Mouse (Mus musculus) spleen, adult 18-20 months (tissue): ENCODE measurements around the gene Gucd1.
"Not testable (repeated sequence)": the region's sequence is repeated elsewhere in the genome, so short reads cannot be mapped to it uniquely, and the experiment has no call there.

ENCODE experiments used
- DNase-seq, 2 experiments: peaks; one replicate each; pipeline ENCODE4 v3.0.0; 2022; ENCODE audit warnings: mixed read lengths in 2 of 2

Gucd1 gene

DNA sequence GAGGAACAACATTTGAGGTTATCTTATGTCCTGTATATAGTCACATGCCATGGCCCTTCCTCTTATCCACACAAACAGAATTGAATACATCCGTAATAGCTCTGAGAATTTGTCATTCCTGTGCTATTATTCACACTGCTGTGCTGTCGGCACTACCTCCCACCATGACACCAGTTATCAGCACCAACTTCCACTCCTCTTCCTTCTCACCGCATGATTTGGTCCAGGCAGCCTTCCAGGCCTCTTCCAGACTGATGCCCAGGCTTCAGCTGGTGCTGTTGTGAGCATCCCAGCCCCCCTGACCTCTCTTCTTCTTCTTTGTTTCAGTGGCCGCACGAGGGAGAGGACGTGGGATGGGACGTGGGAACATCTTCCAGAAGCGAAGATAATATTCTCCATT, 17.2 kb upstream of the Gucd1 start:
- DNase-seq = no peak

DNA sequence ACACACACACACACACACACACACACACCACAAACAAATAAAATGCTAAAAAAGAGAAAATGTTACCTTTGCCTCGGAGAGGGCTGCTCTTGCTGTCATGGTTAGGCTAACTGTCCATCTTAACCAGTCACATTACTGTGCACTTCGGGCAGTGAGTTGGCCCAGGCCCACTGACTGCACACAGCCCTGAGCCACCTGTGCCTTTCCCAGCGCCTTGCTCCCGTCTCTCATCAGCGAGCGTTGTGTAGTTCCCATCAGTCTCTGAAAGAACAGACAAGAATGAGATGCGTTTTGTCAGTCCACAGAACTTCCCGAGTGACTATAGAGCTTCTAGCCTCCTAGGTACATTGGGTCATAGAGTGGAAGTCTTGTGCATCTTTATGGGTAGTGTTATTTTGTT, 16.4 kb upstream of the Gucd1 start:
- no peak for DNase-seq

DNA sequence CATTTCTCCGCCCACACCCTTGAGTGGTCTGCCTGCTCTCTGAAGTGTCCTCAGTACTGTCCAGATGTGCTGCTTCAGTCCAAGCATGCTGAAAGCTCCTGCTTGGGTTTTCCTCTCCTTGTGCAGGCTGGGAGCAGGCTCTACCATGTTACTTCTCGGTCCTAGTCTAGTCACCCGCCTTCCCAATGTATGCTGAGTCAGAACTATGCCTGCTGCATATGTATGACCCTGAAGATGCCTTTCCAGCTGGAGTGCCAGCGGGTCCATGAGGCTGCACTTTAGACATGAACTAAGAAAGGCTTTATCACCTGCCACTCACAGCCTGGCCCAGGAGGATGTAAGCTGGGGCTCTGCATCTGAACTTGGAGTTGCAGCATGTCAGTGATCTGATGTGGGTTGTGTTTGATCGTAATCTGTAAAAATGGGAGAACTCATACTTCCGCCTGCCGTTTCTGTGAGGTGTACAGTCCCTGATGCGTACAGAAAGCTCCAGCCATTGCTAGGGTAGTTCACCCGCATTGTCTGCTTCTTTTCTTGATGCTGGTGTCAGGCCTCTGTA, 13.8 kb upstream of the Gucd1 start:
- DNase-seq = no peak

DNA sequence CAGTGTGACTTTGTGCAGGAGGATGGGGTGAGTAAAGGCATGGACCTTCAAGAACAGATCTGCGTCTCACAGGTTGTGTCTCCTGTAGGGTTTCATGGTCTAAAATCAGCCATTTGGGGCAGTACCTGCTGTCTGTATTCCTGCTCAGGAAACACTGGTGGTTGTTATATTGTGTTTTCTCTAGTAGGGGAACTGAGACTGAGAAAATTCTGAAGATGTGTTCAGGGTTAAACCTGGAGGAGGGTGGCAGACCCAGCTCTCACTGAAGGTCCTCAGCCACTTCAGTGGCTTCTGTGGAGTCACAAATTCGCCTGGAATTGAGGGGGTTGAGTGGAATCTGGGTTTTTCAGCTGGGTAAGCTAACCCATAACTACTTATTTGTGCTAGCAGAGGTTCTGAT, 12.6 kb upstream of the Gucd1 start:
- no peak for DNase-seq

DNA sequence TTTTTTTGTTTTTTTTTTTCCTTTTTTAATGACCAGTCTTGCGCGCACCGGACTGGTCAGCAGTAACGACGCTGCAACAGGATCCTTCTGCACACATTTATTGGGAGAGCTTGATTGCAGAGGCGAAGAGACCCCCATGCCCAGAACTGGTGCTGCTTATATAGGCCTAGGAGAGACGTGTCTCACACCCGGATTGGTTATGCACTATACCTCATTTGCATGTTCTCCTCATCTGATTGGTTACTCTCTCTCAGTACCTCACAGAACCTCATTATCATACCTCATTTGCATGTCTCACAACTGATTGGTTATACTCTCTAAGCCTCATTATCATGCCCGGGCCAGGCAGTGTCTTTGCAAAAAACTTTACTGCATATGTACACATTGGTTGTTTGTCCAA, 7.7 kb upstream of the Gucd1 start:
- not testable (repeated sequence) for DNase-seq

DNA sequence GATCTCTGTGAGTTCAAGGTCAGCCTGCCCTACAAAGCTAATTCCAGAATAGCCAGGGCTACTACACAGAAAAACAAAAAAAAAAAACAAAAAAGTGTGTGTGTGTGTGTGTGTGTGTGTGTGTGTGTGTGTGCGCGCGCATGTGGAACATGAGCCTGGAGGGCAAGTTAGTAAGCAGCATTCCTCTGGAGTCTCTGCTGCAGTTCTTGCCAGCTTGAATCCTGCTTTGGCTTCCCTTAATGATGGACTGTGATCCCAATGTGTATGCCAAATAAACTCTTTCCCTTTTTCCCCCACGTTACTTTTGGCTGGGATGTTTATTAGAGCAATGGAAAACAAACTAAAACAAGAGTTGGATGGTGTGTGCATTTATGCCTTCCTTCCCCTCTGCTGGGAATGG, 3.9 kb upstream of the Gucd1 start:
- no peak for DNase-seq

DNA sequence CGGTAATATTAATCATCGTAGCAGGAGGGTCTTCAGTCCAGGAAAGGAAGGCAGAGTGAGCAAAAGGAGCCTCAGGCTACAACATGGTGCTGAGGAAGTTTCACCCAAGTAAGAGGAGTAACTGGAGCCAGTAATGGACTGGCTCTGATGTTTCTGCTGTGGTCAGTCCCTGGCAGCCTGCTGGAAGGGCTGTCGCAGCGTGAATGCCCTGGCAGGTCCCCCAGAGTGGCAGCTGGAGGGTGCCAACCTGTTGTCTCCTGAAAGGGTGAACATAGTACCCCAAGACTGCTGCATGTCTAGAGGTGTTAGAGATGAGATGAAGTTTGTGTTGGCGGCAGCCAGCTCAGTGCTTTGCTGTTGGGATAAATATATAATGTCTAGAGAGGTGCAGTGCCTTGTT, 2.8 kb upstream of the Gucd1 start:
- DNase-seq = no peak

DNA sequence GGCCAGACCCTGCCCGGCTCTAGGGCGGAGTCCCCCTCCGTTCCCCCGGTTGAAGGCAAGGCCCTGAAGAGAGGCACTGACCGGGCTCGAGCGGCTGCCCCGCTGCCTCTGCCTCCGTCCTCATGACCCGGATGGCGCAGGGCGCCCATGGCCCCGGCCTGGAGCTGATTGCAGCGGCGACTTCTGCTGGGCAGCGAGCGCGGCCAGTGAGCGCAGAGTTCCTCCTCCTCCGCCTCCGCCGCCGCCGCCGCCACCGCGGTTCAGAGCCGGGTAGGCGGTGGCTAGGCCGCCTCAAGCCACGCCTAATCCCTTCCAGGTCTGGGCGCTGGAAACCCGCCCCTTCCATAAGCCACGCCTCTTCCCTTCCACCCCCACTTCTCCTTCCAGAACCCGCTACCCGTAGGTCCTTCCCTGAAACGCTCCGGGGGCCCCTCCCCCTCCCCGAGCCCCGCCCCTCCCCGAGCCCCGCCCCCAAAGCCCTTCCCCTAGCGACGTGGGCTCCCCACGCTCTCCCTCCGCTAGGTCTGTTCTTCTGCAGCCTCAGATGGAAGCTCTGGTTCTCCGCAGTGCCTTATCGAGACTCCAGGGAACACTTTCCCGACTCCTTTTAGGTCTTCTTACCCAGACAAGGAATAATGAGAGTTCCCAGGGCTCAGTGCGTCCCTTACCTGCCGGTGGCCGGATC, 557 bp downstream of the Gucd1 start, which contains the start of gene Snrpd3:
Snrpd3 (plus strand) TSS at position 479 of the 685 bp plus-strand sequence.
- peak; percentile 91 to 94 for DNase-seq

DNA sequence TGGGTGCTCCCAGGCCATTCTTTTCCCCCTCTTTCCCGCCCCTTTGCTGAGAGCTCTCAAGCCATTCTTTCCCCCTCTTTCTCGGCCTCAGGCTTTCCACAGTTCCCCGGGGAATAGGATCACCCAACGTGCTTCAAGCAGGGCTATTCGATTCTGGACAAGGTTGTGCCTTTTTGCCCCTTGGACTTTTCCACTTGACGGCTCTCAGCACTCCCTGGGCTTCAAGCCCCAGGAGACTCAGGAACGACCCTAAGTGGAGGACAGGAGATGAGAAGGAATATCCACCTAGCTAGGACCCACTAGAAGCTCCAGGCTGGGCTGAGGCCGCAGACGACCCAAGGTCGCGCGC, 1.1 kb downstream of the Gucd1 start:
- no peak for DNase-seq

DNA sequence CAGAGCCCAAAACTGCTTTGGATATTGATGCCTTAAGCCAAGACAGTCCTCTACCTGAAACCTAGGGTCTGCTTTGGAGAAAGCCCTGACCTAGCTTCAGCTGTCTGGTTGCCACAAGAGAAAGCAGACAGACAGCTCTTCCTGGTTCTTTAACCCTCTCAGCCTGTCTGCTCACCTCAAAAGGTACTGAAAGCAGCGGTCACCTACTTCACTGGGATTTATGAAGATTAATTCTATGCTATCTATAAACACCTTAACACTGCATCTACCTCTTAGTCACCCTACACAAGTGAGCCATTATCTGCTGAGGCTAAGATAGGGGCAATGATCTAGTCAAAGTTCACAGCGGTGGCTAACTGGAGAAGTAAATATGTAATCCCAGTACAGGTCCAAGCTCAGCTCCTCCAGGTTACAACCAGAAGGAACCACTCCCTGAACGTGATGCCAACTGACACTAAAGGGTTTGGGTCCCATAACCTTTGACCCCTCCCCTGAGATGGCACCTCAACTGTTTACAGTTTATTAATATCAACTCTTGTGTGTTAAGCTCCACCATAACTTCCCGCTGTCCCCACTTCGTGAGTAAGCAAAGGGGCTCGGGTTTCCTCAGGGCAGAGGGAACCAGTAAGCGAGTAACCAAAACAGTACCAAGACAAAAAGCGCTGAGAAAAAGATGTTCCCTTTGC, 1.6 kb downstream of the Gucd1 start:
- DNase-seq = peak in 1 of 2 experiments; percentile 30

DNA sequence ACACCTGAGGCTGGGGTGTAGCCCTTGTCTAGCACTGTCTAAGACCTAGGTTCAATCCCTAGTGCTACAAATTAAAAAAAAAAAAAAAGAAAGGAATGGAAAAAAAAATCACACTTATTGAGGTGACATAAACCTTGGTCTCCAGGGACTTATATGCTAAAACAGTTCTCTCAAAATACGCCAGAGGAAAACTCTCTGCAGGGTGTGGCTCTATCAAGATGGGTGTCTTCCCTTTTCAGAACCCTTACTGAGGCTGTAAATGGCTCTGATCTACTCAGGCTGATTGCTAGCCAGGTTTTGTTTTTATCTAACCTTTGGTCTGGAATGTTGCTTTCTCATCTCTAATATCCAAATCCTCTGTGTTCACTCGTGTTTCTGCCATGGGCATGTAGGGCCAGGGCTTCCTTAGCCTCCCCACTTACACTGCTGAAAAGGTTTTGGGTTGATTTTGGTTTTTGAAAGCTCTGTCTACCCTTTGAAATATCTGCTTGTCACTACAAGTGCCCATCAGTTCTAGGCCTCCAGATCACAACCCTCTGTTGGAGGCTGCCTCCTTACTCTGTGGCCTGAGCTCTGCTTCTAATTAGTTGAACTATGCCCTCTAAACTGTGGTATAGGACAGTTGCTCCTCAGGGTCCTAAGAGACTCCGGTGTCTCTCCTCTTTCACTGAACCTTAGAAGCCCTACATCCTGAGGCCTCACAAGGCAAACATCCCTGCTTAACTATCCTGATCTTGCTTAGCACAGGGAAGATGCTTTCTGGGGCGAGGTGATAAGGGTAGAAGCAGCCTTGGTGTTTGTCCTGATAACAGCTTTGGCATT, 2.3 kb downstream of the Gucd1 start:
- no peak for DNase-seq

DNA sequence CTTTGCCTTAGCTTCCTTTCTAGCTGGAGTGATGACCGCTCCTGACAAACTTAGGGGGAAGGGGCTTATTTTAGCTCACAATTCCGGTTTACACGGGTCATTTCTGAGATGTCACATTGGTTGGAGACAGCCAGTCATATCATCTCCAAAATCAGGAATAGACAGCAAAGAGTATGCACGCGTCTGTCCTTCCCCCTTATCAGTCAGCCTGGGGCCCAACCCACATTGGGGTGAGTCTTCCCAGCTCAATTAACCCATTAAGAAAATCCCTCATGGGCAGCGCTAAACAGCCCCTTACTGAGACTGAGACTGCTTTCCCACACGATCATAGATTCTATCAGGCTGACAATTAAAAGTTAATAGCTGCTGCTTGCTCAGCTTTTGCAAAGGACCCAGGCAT, 3.4 kb downstream of the Gucd1 start:
- DNase-seq = no peak

DNA sequence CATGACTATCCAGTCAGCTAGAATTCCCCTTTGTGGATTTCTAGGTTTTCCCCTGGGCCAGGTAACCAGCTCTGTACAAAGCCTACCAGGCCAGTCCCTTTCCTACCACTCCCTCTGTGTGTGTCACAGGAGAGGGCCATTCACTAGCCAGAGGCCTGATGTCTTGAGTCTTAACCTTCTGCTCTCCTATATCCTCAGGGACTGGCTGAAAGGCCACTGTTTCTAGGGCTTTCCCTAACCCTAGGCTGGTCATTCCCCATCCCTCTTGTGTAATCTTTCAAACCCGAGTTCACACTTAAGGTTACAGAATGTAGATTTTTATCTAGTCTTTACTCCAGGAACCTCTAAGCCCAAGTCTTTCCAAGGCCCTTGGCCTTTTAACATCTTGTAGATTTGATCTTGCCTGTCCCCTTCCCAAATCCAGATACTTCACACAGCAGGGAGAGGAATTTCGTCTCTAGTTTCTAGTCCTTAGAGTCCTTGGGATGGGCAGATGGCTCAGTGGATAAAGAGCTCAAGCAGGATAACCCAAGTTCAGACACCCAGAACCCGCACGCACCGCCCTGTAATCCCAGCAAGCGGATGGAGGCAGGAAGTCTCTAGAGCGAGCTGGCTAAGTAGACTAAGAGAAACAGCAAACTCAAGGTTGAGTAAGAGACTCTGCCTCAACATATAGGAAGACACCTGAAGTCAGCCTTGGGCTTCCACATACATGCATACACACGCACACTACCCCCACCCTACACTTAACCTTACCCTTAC, 4.3 kb downstream of the Gucd1 start:
- no peak for DNase-seq

DNA sequence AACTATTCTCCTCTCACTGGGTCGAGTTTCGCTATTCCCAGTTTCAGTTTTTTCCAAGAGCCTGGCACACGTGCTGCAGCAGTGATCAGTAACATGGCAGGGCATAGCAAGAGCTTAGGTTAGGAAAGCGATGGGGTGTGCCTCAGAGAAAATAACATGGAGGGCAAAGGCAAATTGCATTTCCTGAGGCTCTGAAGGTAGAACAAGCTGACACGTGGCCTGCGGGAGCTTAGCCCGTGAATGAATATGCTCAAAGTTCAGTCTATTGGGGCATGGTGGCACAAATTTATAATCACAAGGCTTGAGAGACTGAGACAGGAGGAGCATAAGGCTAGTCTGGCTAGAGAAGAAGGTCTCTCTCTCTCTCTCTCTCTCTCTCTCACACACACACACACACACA, 5.0 kb downstream of the Gucd1 start:
- no peak for DNase-seq

DNA sequence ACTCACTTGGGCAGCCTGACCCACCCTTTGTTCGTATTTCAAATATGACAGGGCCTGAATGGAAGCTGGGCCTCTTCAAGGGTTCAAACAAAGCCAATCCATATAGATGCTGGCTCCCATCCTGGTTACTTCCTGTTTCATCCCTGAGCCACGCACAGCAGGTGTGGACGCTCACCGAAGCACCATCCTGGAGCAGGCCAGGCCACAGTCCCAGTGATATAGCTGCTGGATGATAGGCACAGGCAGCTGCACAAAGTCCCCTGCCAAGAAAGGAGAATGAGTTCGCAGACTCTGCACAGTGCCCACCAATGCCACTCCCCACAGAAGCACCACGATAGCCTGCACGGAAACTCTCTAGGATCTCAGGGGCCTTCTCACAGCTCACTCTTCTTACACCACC, 5.9 kb downstream of the Gucd1 start:
- no peak for DNase-seq

DNA sequence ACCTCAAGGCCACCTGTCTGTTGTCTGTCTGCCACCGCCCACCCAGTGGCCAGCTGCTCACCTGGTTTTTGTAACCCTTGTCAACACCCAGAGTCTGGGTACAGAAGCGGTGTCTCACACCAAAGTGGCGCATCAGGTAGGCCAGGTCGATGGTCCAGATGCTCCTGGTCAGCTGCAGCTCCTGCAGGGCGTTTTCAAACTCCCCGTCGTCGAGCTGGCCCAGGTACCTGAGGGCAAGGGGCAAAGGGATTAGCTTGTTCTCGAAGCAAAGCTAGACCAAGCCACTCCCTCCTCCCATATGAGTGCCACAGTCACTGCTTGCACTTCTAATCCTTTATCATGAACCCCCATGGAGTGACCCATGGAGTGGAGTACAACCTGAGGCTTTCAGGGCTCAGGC, 6.7 kb downstream of the Gucd1 start:
- no peak for DNase-seq

DNA sequence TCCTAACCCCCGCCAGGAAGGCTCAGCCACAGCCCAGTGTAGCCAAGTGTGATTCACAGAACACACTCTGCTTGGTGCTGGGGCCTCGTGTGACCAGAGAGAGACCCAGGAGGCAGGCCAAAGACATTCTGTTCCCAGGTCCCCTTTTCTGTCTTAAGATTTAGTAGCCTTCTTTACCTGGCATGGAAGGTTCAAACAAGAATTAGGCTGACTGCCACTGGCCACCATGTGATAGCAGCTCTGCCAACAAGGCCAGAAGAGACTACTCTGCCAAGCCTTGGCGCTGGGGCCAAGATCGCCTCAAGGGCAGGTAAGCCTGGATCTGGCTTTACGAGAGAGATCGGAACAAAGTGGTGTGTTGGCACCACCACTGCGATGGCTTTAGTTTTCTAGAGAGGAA, 7.3 kb downstream of the Gucd1 start:
- no peak for DNase-seq

DNA sequence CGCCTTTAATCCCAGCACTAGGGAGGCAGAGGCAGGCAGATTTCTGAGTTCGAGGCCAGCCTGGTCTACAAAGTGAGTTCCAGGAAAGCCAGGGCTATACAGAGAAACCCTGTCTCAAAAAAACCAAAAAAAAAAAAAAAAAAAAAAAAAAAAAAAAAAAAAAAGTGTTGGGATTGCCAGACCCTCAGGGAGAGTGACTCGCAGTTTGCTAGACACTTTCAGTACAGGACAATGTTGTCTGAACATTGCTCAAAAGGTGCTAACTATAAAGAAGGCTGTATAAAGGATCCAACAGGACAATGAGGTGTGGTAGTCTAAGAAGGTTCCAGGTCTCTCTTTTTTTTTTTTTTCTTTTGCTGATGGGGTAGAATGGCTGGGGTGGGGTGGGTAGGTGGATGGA, 11.8 kb downstream of the Gucd1 start:
- not testable (repeated sequence) for DNase-seq

DNA sequence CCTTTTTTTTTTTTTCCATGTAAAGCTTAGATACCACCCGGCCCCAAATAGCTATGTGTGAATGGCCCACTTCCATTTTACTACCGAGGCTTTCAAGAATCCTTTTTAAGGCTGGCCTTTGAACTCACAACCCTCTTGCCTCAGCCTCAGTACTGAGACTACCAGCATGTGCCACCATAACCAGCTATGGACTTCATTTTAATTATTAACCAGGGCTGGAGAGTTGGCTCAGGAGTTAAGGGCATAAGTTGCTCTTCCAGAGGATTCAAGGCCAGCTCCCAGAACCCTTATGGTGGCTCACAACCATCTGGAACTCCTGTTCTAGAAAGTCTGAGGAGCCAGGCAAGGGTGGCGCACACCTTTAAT, 12.7 kb downstream of the Gucd1 start:
- no peak for DNase-seq

DNA sequence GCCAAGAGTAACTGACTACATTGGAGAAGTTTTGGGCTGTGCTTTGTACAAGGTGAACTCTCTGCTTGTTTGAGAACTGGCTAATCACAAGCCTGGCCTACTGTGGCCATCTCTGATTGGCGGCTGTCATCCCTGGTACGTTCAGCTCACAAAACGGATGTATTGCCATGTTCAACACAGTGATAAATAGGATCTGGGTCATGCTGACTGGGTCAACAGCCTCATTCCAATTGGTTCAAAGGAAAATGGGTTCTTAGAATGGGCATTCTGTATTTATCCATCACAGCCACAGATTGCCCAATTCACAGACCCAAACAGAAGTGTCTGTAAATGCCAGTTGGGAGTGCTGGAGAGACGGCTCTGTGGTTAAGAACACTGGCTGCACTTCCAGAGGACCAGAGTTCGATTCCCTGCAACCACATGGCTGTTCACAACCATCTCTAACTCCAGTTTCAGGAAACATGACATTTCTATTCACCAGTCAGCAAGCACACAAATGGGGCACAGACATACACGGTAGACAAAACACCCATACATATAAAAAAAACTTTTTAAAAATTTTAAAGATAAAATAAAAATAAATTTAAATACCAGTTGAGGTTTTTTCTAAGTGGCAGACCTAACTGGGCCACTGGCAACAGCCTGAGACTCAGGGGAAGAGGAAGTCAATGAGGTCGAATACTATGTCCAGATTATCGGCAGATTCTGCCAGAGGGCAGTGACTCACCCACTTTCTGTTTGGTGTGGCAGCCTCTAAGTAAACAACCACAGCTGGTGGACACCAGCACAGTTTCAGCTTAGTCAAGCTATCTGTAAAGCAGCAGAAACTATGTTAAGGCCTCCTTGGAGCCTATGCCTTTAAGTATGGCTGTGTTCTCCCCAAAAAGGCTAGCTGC, 13.3 kb downstream of the Gucd1 start:
- DNase-seq = no peak

DNA sequence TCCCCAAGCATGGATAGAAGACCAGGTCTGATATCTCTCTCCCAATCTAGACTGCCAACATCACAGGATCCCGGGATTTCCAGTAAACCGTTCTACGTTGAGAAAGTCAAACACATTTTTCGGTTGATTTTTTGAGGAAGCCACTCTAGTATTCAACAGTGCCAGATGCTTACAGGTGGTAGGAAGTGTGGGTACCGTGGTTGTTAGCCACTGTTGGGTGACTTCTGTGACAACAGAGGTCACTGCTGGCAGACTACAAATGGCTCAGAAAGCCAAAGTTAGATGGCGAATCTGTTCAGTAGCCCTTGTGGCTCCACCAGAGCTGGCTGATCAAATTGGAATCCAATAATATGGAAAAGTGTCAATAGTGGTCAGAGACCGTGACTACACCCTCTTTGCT, 14.1 kb downstream of the Gucd1 start:
- DNase-seq = no peak

DNA sequence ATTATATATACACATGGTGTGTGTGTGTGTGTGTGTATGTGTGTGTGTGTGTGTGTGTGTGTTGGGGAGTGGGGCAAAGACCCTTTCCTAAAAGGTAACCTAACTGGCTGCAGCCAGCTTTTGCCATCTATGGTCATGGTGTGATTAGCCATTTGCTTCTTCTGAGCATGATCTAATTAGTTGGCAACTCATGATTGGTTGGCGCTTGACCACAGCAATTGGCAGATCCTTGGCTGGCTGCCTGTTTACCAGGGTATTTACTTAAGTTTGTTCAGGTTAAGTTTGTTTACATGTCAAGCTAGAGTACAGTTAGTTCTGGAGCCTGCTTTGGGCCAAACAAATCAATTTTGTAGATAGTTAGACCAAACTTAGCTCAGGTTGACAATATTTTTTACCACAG, 16.1 kb downstream of the Gucd1 start:
- no peak for DNase-seq
